Mouse (Mus musculus) kidney, adult 2 months (tissue): ENCODE data around the gene Olfr1371.

Experiments used
- CTCF ChIP-seq: fragments of 200-500 bp; conservative IDR thresholded peaks from 2 replicates; pipeline ENCODE4 v1.5.1; 2011; ENCODE audit warnings: low read depth, mild to moderate bottlenecking, control low read depth, low read length, moderate library complexity, mixed read lengths; ENCODE audit not compliant: insufficient read depth, insufficient read length
- POLR2A ChIP-seq: fragments of 200-500 bp; IDR thresholded peaks from one replicate; pipeline ENCODE4 v1.6.1; 2011; ENCODE audit warnings: low read depth, low read length, control low read depth

DNA sequence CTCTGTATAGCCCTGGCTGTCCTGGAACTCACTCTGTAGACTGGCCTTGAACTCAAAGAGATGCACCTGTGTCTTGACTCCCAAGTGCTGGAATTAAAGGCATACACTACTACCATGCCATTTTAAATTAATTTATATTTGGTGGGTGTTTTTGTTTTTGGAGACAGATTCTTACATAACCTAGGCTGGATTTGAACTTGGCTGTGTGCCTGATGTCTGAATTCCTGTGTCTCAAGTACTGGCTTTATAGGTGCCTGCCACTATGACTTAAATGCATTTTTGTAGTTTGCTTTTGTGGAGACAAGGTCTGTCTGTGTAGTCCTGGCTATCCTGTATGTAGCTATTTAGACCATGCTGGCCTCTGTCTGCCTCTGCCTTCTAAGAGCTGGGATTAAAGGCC lies 20.7 kb upstream of the Olfr1371 start:
- no peak for TF ChIP-seq CTCF
- no peak for TF ChIP-seq POLR2A
